Mouse (Mus musculus) heart, postnatal 4 days (tissue): ENCODE measurements around the gene Hoxa3. TPM values are rescaled to one million over a fixed set of nuclear protein-coding genes. Genes with fewer than 3 reads are reported as not detected.

Source experiments
- DNase-seq: peaks from one replicate; pipeline ENCODE4 v3.0.0; 2021
- total RNA-seq, 2 experiments: library from RNA; stranded (reverse); gene quantifications; 2 replicates each; pipeline ENCODE4 v1.2.3; 2021

The Hoxa3 gene
- total RNA-seq, 2 experiments from 2014 or later: 1.4 TPM

DNA sequence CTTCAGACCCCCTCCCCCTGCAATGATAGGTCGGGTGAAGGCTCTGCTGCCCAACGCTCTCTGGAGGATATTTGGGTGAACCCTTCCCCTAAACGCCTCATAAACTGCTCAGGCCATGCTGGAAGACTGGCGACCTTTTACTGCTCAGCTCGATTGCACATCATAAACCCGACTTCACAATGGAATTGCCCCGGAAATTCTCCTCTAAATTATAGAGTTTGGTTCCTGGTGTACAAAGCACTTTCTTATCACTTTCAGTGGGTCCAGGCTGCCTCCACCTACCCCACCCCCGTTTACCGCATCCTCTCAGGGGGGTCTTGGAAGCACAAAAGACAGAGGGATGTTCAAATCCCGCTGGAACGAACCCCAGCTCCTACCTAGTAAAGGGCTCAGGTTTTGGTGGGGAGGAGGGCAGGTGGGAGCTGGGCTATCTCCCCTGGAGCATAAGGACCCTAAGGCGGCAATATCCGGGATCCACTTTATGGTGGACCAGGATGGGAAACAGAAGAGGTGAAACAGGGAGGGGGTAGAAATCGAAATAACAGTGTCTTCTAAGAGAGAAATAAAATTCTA lies 5.6 kb upstream of the Hoxa3 start:
- DNase-seq: no peak

DNA sequence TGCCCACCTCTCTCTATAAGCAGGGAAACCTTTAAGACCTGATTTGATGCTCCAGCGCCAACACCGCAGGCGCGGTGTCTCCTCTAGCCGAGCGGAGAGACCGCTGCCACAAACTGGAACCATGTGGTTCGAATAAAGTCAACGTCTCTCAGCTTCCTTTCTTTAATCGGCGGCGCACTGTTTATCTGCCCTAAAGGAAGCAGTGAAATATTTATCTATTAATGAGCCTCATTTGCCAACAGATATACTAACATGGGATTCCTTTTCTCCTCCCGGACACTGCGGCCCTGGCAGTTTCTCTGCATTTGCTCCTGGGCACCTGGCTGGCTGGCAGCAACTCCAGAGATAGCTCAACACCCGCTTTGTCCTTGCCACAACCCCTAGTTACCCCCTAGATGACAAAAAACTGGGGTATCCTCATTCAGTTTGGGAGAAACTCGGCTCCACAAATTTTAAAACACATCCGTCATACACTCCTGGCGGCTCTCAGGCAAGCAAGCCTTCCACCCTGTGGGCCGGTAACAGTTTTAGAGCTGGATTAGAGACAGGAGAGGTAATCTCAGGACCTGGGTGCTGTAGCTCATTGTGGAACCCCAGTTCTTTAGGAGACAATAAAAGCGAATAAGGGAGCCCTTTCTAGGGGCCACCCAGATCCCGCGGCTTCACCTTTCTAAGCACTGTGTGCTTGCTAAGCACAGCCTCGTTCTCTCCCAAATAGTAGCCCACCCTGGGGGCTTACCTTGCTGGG lies 4.9 kb upstream of the Hoxa3 start:
- no peak for DNase-seq

DNA sequence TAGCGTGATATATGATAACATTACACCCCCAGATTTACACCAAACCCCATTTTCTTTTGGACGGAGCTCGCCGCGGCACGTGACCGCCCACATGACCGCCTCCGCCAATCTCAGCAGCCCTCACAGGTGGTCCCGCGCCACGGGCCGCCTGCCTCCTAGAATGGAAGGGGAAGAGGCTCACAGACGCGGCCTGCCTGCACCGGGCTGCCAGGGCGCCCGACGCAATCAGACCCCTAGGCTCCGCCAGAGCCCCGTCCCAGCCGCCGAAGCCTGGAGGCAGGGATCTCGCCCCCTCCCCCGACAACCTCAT lies 4.3 kb upstream of the Hoxa3 start:
- DNase-seq: no peak

DNA sequence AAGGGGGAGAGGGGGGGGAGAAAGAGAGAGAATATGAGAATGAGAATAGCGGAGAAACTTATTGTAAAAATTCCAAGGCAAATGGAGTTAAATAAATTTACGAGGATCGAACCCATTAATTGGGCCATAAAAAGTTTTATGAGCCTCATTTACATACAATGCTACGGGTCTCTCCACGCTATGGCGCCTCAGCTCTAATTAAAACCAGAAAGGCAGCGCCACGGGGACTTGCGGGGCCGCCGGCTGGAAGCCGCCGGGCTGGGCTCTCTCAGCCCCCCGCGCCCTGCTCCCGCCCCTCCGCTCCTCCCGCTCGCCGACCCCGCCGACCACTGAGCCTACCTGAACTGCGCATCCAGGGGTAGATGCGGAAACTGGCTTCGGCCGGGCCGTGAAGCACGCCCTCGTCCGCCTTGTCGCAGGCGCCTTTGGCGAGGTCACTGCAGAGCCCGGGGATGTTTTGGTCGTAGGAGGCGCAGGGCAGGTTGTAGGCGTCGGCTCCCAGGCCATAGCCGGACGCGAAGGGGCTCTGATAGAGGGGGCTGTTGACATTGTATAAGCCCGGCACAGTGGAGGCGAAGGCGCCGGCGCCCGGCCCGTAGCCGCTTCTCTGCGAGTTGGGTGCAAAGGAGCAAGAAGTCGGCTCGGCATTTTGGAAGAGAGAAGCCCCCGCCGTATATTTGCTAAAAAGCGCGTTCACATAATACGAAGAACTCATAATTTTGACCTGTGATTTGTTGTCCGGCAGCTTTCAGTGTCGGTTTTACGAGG lies 3.7 kb upstream of the Hoxa3 start:
- no peak for DNase-seq

DNA sequence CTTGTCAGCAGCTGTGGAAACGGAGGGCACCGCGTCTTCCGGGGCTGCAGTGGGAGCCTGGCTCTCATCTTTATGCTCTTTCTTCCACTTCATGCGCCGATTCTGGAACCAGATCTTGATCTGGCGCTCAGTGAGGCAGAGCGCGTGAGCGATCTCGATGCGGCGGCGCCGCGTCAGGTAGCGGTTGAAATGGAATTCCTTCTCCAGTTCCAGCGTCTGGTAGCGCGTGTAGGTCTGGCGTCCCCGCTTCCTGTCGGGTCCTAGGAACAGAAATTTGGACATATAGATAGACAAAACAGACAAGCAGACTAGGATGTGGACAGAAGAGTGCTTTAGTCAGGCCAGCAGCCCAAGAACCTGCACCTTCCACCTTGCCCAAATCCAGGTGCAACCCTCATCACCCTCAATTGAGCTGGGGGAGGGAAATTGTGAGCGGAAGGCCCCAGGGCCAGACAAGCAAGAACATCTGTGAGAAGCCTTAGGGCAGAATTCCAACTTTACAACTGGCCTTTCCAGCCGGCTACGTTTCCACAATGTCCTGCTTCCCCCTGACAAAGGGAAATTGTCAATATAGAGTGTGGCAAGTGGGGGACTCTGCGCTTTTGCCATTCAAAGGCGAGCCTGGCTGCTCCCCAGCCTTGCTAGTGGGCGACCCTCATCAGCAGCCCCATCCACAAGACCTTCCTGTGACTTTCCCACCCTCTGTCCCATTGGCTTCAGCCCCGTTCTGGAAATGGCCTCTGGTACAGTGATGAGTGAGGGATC lies 2.8 kb upstream of the Hoxa3 start:
- peak; percentile 6 for DNase-seq

DNA sequence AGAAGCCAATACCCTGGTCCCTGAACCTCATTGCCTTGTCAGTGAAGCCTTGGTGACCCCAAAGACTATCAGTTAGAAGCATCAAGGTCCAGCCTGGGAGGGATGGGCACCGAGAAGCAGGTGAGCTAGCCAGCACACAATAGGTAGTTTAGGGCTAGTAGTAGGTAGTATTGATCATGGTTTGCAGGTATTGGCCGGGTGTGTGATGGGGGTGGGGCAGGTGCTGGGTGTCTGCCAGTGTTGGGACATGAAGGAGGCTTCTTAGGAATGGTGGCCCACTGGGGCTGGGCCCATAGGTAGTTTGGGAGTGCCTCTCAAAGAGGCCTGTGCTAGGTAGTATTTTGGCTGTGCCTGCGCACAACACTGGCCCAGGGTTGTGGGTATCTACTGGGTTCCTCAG lies 1.9 kb upstream of the Hoxa3 start:
- no peak for DNase-seq

DNA sequence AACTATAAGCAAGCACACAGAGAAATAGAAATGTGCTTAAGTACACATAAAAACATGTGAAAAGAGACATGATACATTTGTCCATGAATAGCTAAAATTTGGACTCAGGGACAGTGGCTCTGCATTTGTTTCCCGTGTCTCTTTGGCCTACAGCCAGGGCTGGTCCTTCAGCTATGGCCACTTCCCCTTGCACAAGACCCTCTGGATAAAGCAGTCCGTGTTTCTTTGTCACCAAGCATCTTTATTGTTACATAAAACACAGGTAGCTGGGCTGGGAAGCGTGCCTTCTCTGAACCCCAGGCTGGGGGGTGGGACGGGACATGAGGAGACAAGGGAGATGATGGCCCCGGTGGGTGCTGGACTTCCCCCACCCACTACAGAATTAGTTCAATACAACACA lies 1.1 kb upstream of the Hoxa3 start:
- no peak for DNase-seq

DNA sequence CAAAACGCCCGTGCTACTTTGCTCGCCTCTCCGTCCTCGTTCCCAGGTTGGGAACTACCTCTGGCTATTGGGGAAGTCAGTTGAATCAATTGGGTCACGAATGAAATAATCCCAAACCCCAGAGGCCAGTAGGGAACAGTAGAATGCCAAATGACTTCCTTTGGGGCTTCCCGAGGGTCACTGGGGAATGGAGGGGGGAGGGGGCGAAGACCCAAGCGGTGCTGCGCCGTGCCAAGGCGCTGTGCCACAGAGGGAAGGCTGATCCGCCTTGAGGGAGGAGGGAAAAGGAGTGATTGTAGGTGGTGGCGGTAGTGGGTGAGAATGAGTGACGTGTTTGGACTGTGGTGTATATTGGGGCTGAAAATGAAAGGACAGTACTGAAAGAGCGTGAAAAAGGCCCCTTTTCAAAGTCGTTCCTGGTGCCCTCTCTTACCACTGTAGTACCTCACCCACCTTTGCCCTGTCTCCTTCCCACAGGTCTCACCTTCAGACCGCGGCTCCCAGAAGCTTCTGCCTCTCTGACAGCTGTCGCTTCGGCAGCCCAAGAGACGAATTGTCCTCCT lies 499 bp downstream of the Hoxa3 start:
- DNase-seq: no peak

DNA sequence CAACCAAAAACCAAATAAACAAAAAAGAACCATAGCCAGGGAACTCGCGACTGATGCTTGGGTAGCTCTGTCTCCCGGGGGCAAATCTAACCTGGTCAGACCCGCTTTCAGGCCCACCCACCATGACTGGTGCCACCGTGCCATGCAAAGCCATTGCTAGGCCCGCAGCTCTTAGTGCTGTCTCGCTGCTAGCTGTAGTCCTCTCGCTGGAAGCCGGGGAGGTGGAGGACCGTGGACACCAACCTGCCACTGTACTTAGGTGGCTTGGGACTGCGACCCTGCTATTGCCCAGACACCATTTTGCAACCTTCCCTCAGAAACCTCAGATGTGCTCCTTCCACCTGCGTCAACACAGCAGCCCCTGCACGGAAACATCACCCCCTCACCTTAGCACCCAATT lies 1.2 kb downstream of the Hoxa3 start:
- DNase-seq: no peak

DNA sequence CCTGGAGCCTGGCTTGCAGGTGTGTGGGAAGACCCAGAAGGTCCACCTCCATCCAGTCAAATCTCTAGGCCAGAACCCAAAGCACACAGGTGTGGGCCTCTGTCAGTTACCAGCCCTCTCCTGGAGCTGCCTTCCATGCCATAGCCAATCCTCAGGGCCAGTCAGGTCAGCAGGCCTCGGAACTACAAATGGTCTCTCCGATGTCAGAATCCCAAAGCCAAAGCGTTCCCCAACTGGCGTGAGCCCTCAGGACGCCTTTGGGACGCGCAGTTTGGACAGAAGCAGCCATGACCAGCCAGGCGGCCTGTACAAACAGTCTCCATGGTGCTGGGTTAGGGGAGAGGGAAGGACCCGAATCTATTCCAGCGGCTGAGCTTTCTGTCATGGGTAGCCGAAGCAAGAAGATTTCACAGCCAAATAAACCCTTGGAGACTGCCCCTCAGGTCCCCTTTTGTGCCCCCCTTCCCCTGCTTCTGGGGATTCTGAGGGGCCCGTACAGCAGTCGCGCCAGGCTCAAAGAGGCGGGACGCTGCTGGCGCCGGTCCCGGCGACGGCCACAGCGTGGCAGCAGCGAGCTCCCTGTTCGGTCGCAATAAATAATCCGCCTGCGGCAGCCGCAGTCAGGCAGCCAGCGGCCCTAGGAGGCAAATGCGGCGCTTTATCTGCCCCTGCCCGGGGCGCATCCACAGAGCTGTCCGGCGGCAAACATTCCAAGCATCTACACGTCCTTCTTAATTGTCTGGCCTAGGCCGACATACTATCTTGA lies 1.8 kb downstream of the Hoxa3 start:
- peak; percentile 82 for DNase-seq

DNA sequence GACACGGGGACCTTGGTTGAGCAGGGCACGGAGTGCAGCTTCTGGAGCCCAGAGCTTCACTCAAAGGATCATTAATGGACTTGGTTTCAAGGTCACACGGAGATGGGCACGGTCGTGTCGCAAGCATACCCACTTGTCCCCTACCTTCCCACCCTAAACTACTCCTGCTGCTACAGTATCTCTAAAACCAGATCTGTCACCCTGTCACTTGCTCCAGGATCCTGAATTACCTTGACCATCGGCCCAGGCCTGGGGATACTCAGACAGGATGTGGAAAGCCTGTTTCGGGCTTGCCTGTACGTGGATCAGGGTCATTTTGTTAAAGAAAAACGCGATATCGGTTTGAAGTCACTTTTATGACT lies 3.5 kb downstream of the Hoxa3 start:
- no peak for DNase-seq

DNA sequence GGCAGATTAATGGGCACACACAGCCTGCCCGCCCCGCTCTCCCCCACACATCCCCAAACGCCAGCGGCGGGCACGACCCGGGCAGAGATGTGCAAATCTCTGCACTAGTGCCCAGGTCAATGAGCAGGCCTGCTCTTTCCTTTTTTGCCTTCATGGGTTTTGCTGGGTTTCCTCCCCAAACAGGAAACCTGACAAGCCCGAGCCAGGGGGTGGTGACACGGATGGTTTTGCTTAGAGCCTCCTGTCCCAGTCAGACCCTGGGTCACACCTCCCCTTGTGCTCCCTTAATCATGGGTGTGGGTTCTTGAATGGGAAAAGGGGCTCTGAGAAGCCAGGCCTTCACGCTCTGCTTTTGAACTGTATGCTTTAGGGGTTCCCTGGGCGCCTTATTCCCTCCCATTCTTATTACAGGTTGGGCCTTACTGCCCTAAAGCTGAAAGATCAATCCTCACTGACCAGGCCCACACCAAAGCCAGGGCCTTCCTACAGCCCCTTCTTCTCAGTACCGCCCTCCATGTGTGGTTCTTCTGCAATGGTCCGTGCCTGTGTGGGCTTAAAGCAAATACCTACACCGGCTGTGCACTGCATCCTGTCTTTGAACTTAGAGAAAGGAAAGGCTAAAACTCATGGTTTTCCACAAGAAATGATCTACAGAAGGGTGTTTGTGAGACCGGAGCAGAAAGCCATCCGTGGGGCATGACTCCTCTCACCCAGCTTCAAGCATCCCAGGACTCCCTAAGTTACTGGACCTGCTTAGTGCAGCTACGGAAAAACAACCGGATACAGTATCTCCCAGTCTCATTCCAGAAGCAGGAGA lies 4.1 kb downstream of the Hoxa3 start:
- peak; percentile 6 for DNase-seq

DNA sequence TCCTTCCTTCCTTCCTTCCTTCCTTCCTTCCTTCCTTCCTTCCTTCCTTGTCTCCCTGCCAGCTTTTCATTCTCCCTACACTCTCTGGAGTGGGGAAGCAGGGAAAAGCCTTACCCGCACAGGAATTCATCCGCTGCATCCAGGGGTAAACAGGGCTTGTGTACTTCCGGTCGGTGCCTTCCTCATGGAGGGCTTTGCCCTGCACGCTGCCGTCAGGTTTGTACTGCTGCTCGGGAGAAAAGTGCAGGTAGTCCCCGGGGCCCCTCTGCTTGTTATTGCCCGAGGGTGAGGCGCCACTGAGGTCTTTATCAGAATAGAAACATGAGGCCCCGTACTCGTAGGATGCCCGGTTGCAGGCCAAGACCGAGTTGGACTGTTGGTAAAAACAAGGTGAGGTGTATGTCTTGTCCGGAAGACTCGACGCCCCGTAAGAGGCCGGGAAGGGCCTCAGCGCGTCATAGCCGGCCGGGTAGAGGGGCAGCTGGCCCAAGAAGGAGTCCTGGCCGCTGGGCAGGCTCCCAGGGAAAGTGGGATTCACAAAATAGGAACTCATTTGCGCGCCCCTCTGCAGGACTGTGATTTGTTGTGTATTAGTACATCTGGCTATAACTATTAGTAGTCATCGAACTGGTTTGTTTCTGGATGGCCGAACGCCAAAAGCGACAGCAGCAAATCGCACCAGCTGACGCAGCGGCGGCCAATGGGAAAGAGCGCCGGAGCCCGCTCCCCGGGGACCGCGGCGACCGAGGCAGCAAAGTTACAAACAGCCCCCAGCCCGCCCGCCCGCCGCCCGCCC lies 4.9 kb downstream of the Hoxa3 start, which contains the start of gene Hoxa6:
Gene Hoxa6 (minus strand): TSS at position 651 of the 796 bp plus-strand sequence.
- peak; percentile 29 for DNase-seq

DNA sequence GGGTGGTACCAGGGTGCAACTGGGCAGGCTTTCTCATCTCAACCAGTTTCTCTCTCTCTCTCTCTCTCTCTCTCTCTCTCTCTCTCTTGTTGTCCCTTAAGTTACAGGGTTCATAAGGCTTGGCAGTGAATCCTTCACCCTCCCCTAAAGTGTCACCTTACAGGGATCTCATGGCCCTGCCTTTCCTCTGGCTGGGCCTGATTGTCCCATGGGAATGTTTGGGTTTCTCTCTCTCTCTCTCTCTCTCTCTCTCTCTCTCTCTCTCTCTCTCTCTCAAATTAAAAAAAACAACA lies 5.5 kb downstream of the Hoxa3 start:
- DNase-seq: no peak

DNA sequence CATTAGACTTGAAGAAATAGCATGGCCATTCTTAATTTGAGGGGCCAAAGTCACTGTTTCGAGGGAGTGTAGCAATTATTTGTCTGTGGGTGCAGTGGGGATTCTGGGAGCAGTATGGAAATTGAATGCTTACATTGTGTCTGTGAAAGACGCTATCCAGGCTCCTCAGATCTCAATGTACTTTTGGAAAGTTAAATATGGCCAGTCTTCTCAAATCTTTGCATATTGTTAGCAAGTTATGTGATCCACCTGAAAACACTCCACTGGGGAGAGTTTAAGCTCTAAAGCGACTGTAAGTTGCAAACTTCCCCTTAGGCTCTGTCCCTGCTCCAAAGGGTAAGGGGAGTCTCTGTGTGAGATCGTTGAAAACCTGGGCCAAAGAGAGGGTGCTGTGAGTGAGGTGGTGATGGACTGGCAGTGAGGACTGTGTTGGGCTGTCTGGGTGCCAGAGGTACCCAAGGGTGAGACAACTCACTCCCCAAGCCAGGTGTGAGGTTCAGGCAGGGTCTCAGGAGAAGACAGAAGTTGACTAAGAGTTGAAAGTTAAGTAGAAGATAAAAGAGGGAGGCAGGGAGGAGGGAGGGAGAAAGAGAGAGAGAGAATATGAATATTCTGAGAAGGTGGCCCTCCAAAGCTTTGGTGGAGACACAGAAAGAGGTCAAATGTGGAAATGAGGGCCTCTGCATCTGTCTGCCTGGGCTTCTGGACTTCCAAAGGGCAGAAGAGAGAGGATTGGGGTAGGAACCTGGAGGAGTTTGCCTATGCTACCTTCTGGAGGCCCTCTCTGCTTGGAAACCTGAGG lies 6.1 kb downstream of the Hoxa3 start:
- no peak for DNase-seq

DNA sequence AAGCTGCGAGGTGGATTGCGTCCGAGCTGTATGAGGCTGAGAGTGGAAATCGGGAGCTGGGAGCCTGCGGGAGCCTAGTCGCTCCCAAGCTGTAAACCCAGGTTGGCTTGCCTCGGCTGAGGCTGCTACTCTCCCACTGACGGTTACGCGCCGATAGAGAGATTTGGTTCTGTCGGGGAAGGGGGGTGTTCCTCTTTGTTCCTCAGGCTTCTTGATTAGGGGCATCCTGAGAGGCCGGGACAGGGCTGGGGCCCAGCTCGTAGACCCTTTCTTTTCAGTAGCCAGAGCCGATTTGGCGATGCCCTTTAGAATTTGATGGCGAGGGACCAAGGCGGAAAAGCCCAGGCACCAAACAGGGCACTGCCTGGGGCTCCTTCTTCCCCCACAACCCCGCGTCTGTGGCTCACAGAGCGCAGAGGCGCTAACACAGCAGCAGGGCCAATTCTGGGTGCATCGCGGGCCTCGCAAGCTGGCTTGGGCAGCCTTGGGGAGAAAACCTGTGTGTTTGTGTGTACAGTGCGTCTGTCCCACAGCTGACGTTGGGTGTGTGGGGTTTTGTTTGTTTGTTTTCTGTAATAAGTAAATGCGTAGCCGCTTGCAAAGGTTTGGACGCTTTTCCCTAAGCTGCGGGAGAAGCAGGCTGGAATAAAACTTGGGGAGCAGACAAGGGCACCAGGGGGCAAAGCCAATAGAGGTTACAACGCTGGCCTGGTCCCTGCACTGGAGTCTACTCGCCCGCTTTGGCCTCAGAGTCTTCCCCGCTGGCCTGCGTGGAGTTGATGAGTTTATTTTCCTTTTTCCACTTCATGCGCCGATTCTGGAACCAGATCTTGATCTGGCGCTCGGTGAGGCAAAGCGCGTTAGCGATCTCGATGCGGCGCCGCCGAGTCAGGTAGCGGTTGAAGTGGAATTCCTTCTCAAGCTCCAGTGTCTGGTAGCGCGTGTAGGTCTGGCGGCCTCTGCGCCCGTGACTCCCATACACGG lies 7.2 kb downstream of the Hoxa3 start:
- DNase-seq: peak; percentile 6

DNA sequence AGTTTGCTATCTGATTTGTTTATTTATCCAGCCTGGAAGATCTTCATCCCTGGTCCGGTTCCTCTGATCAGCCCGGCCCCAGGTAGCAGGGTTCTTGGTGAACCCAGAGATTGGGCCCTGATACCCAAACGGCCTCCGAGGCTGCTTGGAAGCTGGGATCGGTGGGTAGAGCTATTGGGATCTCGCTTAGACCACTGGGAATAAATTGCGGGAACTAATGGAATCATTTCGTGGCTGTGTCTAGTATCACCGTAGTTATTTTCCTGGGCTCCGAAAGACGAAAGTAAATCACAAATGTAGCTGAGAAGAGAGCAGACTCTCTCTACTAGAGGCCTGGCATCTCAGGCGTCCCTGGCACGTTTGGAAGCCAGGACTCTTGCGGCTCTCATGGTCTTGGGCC lies 7.9 kb downstream of the Hoxa3 start:
- no peak for DNase-seq

DNA sequence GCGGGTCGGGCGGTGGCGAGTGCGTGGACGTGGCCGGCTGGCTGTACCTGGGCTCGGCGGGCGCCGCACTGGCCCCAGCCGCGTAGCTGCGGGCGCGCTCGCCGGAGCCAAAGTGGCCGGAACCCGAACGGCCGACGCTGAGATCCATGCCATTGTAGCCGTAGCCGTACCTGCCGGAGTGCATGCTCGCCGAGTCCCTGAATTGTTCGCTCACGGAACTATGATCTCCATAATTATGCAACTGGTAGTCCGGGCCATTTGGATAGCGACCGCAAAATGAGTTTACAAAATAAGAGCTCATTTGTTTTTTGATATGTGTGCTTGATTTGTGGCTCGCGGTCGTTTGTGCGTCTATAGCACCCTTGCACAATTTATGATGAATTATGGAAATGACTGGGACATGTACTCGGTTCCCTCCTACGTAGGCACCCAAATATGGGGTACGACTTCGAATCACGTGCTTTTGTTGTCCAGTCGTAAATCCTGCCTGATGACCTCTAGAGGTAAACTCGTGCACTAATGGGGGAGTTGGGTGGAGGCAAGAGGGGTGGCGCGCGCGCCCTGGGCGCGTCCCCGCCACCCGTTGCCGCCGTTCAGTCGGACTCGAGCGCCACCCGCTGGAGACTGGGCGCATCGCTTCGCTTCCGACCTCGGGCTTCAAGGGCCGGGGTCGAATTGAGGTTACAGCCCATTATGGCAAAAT lies 8.9 kb downstream of the Hoxa3 start, which contains the start of gene Hoxa5:
Gene Hoxa5 (minus strand): TSS at position 538 of the 703 bp plus-strand sequence.
- DNase-seq: peak; percentile 75
